Mouse (Mus musculus): ENCODE results near the gene Snapc3. TPM values are rescaled to one million over a fixed set of nuclear protein-coding genes. Genes with fewer than 3 reads are reported as not detected.
"Not testable (repeated sequence)": the region's sequence is repeated elsewhere in the genome, so short reads cannot be mapped to it uniquely, and the experiment has no call there.

Snapc3 gene
- polyA plus RNA-seq, 1 experiment from 2014 or later = 40.3 TPM

DNA sequence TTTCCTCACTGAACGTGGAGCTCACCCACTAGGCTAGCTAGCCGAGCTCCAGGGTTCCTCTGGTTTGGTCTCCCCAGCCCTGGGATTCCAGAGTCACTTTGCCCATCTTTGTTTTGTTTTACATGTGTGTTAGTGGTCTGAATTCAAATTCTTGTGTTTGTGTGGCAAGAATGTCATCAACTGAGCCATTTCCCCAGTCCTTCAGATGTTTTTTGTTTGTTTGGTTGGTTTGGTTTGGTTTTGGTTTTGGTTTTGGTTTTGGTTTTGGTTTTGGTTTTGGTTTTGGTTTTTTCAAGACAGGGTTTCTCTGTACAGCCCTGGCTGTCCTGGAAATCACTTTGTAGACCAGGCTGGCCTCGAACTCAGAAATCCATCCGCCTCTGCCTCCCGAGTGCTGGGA is 79.5 kb downstream of the Snapc3 start:
- DNase-seq (ENCODE audit: low spot score) = not testable (repeated sequence)

GRCm38 (mm10) chr4:83500154-83501036 is 82.9 kb downstream of the Snapc3 start:
- DNase-seq (ENCODE audit: low spot score) = no peak

DNA sequence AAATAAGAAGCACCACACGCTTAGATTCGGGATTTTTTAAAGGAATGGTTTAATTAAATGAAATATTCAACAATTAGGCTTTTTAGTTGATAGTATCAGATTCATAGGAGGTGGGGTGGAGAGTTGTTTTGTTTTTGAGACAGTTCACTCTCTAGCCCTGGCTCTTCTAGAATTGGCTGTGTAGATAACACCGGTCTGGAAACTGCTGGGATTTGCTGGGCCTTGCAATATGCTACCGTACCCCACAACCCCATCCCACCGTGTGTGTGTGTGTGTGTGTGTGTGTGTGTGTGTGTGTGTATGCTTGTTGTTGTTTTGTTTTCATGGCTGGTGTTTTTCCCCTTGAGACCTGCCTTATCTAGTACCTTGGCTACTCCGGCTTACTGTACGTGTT is 83.5 kb downstream of the Snapc3 start:
- no peak for DNase-seq (ENCODE audit: low spot score)

- DNase-seq (ENCODE audit: low spot score) = no peak
These were observed 92.1 kb downstream of the Snapc3 start for GRCm38 (mm10) chr4:83509600-83509999.

- no peak for DNase-seq (ENCODE audit: low spot score)
These were observed 93.6 kb downstream of the Snapc3 start for GRCm38 (mm10) chr4:83511083-83511482.

DNA sequence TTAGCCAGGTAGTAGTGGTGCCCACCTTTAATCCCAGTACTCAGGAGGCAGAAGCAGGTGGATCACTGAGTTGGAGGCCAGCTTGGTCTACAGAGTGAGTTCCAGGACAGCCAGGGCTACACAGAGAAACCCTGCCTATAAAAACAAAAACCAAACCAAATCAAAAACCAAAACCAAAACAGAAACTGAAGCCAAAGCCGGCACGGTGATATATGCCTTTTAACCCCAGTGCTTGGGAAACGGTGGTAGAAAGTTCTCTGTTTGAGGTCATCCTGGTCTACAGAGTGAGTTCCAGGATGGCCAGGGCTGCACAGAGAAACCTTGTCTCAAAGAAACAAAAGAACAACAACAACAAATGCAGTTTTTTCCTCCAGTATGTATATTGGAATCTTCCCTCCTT is 94.7 kb downstream of the Snapc3 start:
- DNase-seq (ENCODE audit: low spot score) = no peak

DNA sequence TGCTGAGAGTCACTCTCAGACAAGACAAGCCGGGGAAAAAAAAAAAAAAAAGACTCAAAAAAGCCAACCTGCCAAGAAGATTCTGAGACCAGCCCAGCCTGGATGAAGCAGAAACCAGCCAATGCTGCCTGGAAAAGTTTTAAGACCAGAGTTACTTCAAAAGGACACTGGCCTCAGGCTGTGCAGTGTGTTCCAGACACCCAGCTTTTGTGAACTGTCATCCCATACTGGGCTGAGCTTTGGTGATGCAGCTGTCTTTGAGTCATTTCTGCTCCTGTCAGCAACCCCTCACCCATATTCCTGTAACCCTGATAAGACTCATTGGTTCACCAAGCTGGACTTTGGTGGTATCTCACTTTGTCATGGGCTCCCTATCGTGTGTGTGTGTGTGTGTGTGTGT is 95.1 kb downstream of the Snapc3 start:
- DNase-seq (ENCODE audit: low spot score) = no peak

- no peak for DNase-seq (ENCODE audit: low spot score)
These were observed 96.7 kb downstream of the Snapc3 start for GRCm38 (mm10) chr4:83514183-83514582.

- DNase-seq (ENCODE audit: low spot score) = peak; percentile 53
These were observed 97.6 kb downstream of the Snapc3 start for GRCm38 (mm10) chr4:83514976-83515669.

DNA sequence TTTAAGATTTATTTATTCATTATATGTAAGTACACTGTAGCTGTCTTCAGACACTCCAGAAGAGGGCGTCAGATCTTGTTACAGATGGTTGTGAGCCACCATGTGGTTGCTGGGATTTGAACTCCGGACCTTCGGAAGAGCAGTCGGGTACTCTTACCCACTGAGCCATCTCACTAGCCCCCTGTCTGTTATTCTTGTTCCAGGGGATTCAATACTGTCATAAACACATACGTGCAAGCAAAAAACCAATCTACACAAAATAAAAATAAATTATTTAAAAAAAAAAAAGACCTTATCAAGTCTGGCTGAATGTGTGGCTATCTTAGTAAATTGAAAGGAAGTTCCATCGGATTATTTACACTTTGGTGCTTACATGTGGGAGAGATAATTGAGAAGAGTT is 98.6 kb downstream of the Snapc3 start:
- DNase-seq (ENCODE audit: low spot score) = not testable (repeated sequence)

Other genes with a start within 250 kb of the Snapc3 start
- 2.4 and 2.6 TPM in 2 replicates for gene Ttc39b, start 93.5 kb upstream of the Snapc3 start, polyA plus RNA-seq (2015; fragmentation: Nextera tagmentation; extraction: Ambion mirVana)
- 146 and 147 TPM in 2 replicates for gene Psip1, start 68.7 kb downstream of the Snapc3 start, polyA plus RNA-seq (2015; fragmentation: Nextera tagmentation; extraction: Ambion mirVana)
- 5.7 and 6.2 TPM in 2 replicates for gene Ccdc171, start 107.8 kb downstream of the Snapc3 start, polyA plus RNA-seq (2015; fragmentation: Nextera tagmentation; extraction: Ambion mirVana)